Mouse (Mus musculus) kidney, embryonic 15.5 days (tissue): ENCODE results near the gene Sox11. TPM values are rescaled to one million over a fixed set of nuclear protein-coding genes. Genes with fewer than 3 reads are reported as not detected.

Source experiments
- ATAC-seq: fragments of 200-750 bp; cut with Nextera tagmentation; replicated peaks from 2 replicates; pipeline ENCODE4 v1.8.0; 2017; ENCODE audit warnings: moderate TSS enrichment; ENCODE audit not compliant: low FRiP score
- H3K27ac ChIP-seq: fragments of 300-500 bp; sonication (generic); 2 replicates; pipeline ENCODE4 v1.5.1; 2015; ENCODE audit warnings: mild to moderate bottlenecking, inconsistent platforms
- H3K27me3 ChIP-seq: fragments of 300-500 bp; sonication (generic); 2 replicates; pipeline ENCODE4 v1.6.1; 2015; ENCODE audit warnings: inconsistent platforms
- H3K36me3 ChIP-seq: fragments of 300-500 bp; sonication (generic); 2 replicates; pipeline ENCODE4 v1.6.1; 2015; ENCODE audit warnings: inconsistent platforms
- H3K4me1 ChIP-seq: fragments of 300-500 bp; sonication (generic); 2 replicates; pipeline ENCODE4 v1.6.1; 2015; ENCODE audit warnings: inconsistent platforms
- H3K4me2 ChIP-seq: fragments of 300-500 bp; sonication (generic); 2 replicates; pipeline ENCODE4 v1.6.1; 2015; ENCODE audit warnings: moderate library complexity, mild to moderate bottlenecking, inconsistent platforms
- H3K4me3 ChIP-seq: fragments of 300-500 bp; sonication (generic); replicated peaks from 2 replicates; pipeline ENCODE4 v1.5.1; 2015; ENCODE audit warnings: mild to moderate bottlenecking, inconsistent platforms
- H3K9ac ChIP-seq: fragments of 300-500 bp; sonication (generic); 2 replicates; pipeline ENCODE4 v1.6.1; 2015; ENCODE audit warnings: mild to moderate bottlenecking, inconsistent platforms
- H3K9me3 ChIP-seq: fragments of 300-500 bp; sonication (generic); replicated peaks from 2 replicates; pipeline ENCODE4 v1.6.1; 2016; ENCODE audit warnings: inconsistent platforms
- WGBS: fragments of 180-500 bp; shearing (Covaris S2); methylation state at CpG from one replicate; pipeline ENCODE4 v1.1.7; 2015; ENCODE audit warnings: mixed read lengths; 5-methylcytosine and 5-hydroxymethylcytosine counted together
- polyA plus RNA-seq: library from polyadenylated mRNA; unstranded; fragments of >200 nt; fragmentation: Nextera tagmentation; extraction: Ambion mirVana; gene quantifications from 2 replicates; pipeline ENCODE4 v1.2.1, GENCODE M21; 2015

The Sox11 gene
- 71.1 and 77.9 TPM in 2 replicates for polyA plus RNA-seq

- Histone ChIP-seq H3K27ac (peak within 1 kb of the TSS; percentile 97), H3K36me3 (no peaks in the 10 kb centered on the region), H3K4me2 (peak within 1 kb of the TSS; percentile 69), H3K4me3 (peak within 1 kb of the TSS; percentile 63), H3K9ac (peak within 1 kb of the TSS; percentile 70), H3K4me1 (peaks cover 13% of the 10 kb centered on the region), H3K9me3 (no peaks in the 10 kb centered on the region), H3K27me3 (no peaks in the 10 kb centered on the region)
- under 1% methylated on average over 87 of the region's 95 CpGs for WGBS
- ATAC-seq = peak; percentile 64
Observed at GRCm38 (mm10) chr12:27341871-27342690, at the start of gene Sox11. Sox11 (minus strand) TSS chr12:27342574.

GRCm38 (mm10) chr12:27391652-27392305 lies 49.4 kb upstream of the Sox11 start:
- no peak overlapping the region for H3K27ac ChIP-seq
- no peak for ATAC-seq

GRCm38 (mm10) chr12:27390439-27390838 lies 48.1 kb upstream of the Sox11 start:
- Histone ChIP-seq H3K9me3 (no peaks in the 10 kb centered on the region), H3K27ac (no peak overlapping the region), H3K4me2 (no peak overlapping the region), H3K36me3 (no peaks in the 10 kb centered on the region), H3K4me3 (no peak overlapping the region), H3K9ac (no peak overlapping the region), H3K4me1 (peaks cover 12% of the 10 kb centered on the region), H3K27me3 (no peaks in the 10 kb centered on the region)
- ATAC-seq = 0 out of 2 replicates have a peak, but pooled peaks have one; percentile 43
- 40% methylated on average over 3 of the region's 3 CpGs for WGBS

More at GRCm38 (mm10) chr12:27391652-27392305, 49.4 kb upstream of the Sox11 start:
- WGBS = 37% methylated on average over 7 of the region's 7 CpGs
- no peaks in the 10 kb centered on the region for H3K9me3 ChIP-seq
- no peak overlapping the region for H3K4me2 ChIP-seq
- H3K4me3 ChIP-seq = no peak overlapping the region
- H3K27me3 ChIP-seq = no peaks in the 10 kb centered on the region
- no peak overlapping the region for H3K9ac ChIP-seq
- H3K4me1 ChIP-seq = peaks cover 7% of the 10 kb centered on the region; the same call in 1 of the 2 replicates
- H3K36me3 ChIP-seq = no peaks in the 10 kb centered on the region

- H3K36me3 ChIP-seq = no peaks in the 10 kb centered on the region
- peaks cover 12% of the 10 kb centered on the region for H3K4me1 ChIP-seq
- no peaks in the 10 kb centered on the region for H3K27me3 ChIP-seq
- H3K9me3 ChIP-seq = no peaks in the 10 kb centered on the region
- no peak overlapping the region for H3K4me2 ChIP-seq
- no peak overlapping the region for H3K9ac ChIP-seq
- no peak overlapping the region for H3K27ac ChIP-seq
- no peak for ATAC-seq
- no peak overlapping the region for H3K4me3 ChIP-seq
Observed at GRCm38 (mm10) chr12:27389429-27389828, 47.1 kb upstream of the Sox11 start.

GRCm38 (mm10) chr12:27372505-27372904 lies 30.1 kb upstream of the Sox11 start:
- Histone ChIP-seq H3K36me3 (no peaks in the 10 kb centered on the region), H3K4me2 (no peak overlapping the region), H3K27me3 (no peaks in the 10 kb centered on the region), H3K4me1 (no peaks in the 10 kb centered on the region), H3K9me3 (no peaks in the 10 kb centered on the region), H3K4me3 (no peak overlapping the region), H3K9ac (no peak overlapping the region), H3K27ac (no peak overlapping the region)
- ATAC-seq = no peak
- 52% methylated on average over 3 of the region's 3 CpGs for WGBS

- ATAC-seq = no peak
- WGBS = 78% methylated on average over 2 of the region's 2 CpGs
Observed at GRCm38 (mm10) chr12:27370756-27371155, 28.4 kb upstream of the Sox11 start.

GRCm38 (mm10) chr12:27367476-27367875 lies 25.1 kb upstream of the Sox11 start:
- Histone ChIP-seq H3K9me3 (no peaks in the 10 kb centered on the region), H3K4me3 (no peak overlapping the region), H3K9ac (no peak overlapping the region), H3K27ac (no peak overlapping the region), H3K4me2 (no peak overlapping the region), H3K27me3 (no peaks in the 10 kb centered on the region), H3K4me1 (no peaks in the 10 kb centered on the region), H3K36me3 (no peaks in the 10 kb centered on the region)
- no peak for ATAC-seq
- WGBS = 79% methylated on average over 2 of the region's 2 CpGs

More at GRCm38 (mm10) chr12:27370756-27371155, 28.4 kb upstream of the Sox11 start:
- Histone ChIP-seq H3K4me3 (no peak overlapping the region), H3K36me3 (no peaks in the 10 kb centered on the region), H3K27me3 (no peaks in the 10 kb centered on the region), H3K4me2 (no peak overlapping the region), H3K4me1 (no peaks in the 10 kb centered on the region), H3K27ac (no peak overlapping the region), H3K9me3 (no peaks in the 10 kb centered on the region), H3K9ac (no peak overlapping the region)

GRCm38 (mm10) chr12:27363840-27364640 lies 21.7 kb upstream of the Sox11 start:
- no peak for ATAC-seq
- no peak overlapping the region for H3K4me2 ChIP-seq
- no peak overlapping the region for H3K27ac ChIP-seq
- H3K36me3 ChIP-seq = no peaks in the 10 kb centered on the region
- H3K27me3 ChIP-seq = no peaks in the 10 kb centered on the region
- H3K9ac ChIP-seq = no peak overlapping the region
- H3K4me1 ChIP-seq = no peaks in the 10 kb centered on the region
- H3K9me3 ChIP-seq = no peaks in the 10 kb centered on the region
- WGBS = 80% methylated on average over 16 of the region's 16 CpGs
- H3K4me3 ChIP-seq = no peak overlapping the region

- Histone ChIP-seq H3K9me3 (no peaks in the 10 kb centered on the region), H3K36me3 (no peaks in the 10 kb centered on the region), H3K27ac (no peak overlapping the region), H3K9ac (no peak overlapping the region), H3K4me3 (no peak overlapping the region), H3K4me1 (peaks cover 12% of the 10 kb centered on the region), H3K27me3 (no peaks in the 10 kb centered on the region), H3K4me2 (no peak overlapping the region)
- 27% methylated on average over 12 of the region's 12 CpGs for WGBS
- peak; percentile 60; the same call in 1 of the 2 replicates for ATAC-seq
Observed at GRCm38 (mm10) chr12:27357076-27357637, 14.8 kb upstream of the Sox11 start.

- Histone ChIP-seq H3K9me3 (no peaks in the 10 kb centered on the region), H3K36me3 (no peaks in the 10 kb centered on the region), H3K4me1 (peaks cover 12% of the 10 kb centered on the region), H3K27ac (no peak overlapping the region), H3K4me2 (no peak overlapping the region), H3K27me3 (no peaks in the 10 kb centered on the region), H3K9ac (no peak overlapping the region), H3K4me3 (no peak overlapping the region)
- WGBS = 77% methylated on average over 5 of the region's 5 CpGs
- ATAC-seq = no peak
Observed at GRCm38 (mm10) chr12:27356571-27356970, 14.2 kb upstream of the Sox11 start.

GRCm38 (mm10) chr12:27343606-27344410 lies 1.4 kb upstream of the Sox11 start:
- 4% methylated on average over 17 of the region's 17 CpGs for WGBS
- H3K9me3 ChIP-seq = no peaks in the 10 kb centered on the region
- peak overlapping the region; percentile 61 for H3K9ac ChIP-seq
- peak overlapping the region; percentile 69 for H3K4me2 ChIP-seq
- H3K36me3 ChIP-seq = no peaks in the 10 kb centered on the region
- no peaks in the 10 kb centered on the region for H3K27me3 ChIP-seq
- peak overlapping the region; percentile 97 for H3K27ac ChIP-seq
- H3K4me1 ChIP-seq = peaks cover 10% of the 10 kb centered on the region
- H3K4me3 ChIP-seq = peak overlapping the region; percentile 63
- no peak for ATAC-seq
